Mouse (Mus musculus) embryo, embryonic 10.5 days (tissue): ENCODE results near the gene Ndufs3.
A peak's percentile ranks its signal among the peaks of the same experiment; 100 is the strongest.

Source experiments
- DNase-seq: peaks from one replicate; pipeline ENCODE4 v3.0.0-alpha.2; 2015; ENCODE audit warnings: low spot score

The Ndufs3 gene

DNA sequence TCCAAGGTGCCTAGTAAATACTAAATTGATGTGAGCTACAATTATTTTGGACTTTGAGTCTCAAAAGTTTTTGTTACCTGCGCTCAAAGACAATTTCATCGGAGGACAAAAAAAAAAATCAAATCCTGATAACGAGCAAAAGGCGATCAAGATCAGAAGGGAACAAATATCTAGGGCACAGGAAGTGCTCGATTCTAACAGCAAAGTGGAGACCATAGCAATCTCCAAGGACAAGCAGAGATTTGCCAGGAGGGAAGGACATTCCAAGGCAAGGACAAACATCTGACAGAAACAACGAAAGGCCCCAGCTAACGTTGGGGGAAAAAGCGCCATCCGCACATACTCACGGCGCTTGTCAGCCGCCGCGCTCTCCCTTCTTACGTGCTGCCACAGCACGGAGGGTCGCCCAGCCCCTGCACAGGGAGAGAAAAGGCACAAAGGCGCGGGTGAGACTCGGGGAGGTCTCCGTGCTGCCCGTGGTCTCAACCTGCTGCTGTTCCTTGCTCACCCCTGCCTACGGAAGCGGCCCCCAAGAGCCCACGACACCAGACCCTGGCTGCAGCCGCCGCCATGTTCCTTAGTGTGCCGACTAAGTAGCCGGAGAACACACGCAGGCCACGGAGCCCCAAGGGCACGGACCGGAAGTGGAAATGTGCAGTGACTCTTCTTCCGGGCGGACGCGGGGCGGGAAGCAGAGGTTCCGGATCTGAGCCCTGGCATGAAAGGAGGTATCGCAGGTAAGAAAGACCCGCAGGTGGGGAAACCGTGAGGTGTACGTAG, at the start of gene Ndufs3, which contains the start of gene Kbtbd4:
Ndufs3 (minus strand) TSS at position 752 of the 780 bp plus-strand sequence.
Kbtbd4 (plus strand) TSS at position 665 of the 780 bp plus-strand sequence.
- peak; percentile 97 for DNase-seq

DNA sequence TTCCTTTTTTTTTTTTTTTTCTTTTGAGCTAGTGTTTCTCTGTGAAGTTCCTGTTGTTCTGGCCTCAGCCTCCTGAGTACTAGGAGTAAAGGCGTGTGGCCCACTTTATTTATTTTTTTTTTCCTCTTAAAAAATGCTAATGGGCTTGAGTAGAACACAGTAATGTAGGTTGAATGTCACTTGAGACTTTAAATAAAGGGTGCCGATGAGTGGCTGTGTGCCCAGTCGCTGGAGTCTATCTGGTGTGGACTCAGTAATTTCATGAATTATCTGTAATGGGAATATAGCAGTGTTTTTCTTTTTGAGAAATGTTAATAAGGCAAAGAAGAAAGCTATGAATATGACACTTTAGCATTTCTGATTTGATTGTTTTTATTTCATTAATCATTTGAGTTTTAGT, 48.8 kb upstream of the Ndufs3 start:
- DNase-seq = no peak

DNA sequence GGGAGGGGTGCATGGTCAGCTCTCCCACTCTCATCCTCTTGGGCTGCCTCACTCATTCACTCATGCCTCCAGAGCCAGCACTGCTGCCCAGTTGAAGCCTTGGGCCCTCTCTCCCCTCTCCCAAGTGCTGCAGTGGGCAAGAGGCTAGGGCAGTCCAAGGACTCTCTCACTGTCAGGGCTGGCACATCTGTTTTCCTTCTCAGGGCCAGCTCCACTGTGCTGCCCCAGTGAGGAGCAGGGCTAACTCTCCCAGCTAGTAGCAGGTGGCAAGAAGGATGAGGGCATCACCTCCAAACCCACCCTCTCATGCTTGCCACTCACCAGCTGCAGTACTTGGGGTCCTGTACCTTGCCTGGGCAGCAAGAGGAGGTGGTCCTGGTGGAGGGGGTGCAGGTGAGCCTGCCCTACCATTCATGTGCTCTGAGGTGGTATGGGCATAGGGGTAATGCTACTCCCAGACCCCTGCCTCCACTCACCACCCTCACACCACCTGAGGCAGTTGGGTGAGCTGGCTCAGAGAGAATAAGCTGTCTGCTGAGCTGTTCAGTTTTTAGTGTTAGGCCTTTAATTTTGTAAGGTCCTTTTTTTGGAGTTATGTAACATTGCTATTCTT, 46.1 kb upstream of the Ndufs3 start:
- no peak for DNase-seq

DNA sequence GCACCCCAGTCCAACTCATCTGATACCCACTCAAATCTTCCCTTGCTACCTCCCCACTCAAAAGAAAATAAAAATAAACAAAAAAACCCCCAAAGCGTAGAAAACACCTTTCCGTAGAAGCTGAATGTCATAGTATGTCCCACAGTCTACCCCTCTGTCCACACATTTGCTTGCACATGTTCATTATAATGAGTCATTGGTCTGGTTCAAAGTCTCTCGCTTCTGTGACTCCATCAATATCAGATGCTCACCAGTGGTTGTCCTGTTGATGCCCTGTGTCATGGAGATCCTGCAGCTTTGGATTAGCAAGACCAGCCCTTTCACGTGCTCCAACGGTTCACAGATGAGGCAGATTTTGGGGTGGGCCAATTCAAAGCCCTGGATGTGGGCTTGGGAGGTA, 45.5 kb upstream of the Ndufs3 start:
- no peak for DNase-seq

DNA sequence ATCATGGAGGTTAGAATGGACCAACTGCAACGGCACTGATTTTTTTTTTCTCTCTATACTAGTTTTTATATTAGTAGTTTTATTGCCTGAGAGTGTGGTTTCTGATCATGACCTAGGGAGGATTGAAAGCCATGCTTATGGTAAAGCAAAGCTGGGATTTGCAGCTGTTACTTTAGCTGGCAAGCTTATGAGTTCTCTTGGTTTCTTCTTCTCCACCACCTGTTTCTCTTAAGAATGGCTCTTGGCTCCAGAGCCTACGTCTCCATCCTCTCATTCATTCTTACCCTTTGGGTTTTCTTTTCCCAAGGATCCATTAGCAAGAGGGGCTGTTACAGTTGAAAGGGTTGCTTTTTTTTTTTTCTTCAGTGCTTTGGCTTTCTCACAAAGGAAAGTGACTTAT, 37.1 kb upstream of the Ndufs3 start:
- DNase-seq = no peak

DNA sequence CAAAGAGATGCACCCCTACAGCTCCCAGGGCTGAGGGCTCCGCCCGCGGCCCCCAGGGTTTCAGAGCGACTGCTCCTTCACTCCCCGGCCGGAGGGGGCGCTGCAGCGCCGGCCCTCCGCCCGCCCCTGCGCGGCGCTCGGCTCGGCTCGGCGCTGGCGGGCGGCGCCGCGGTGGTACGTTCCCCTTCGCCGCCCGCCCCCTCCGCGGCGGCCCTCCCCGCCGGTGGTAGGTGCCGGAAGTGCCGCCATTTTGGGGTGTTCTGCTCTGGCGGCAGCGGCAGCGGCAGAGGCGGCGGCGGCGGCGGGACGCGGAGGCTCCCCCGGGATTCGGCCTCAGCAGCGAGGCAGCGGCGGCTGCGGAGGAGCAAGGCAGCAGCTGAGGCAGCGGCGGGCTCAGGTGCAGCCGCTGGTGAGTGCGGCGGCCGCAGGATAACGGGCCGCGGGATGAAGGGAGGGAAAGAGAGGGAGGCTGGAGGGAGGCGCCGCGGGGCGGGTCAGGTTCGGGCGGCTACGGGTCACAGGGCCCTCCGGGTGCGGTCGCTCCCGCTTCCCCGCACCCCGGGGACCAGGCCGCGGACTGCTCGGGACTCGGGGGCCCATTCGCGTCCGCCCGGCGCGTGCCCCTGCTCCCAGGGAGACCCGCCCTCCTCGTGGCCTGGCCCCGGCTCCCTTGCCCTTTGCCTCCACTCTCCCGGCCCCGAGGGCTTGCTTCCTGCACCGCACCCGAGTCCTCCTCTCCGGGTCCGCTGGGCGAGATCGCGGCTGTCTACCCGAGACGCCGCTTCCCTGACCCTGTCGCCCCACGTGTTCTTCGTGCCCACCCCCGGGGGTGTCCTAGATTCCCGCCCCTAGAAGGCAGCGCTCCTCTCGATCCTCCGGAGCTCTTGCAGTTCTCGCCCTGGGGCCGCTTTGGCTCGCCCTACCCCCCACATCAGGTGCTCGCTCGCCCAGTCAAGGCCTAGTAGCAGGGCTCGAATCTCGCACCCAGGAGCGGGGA, 35.9 kb upstream of the Ndufs3 start, which contains the start of gene Celf1:
Celf1 (plus strand) TSS at position 150 of the 997 bp plus-strand sequence.
- DNase-seq = peak; percentile 93

DNA sequence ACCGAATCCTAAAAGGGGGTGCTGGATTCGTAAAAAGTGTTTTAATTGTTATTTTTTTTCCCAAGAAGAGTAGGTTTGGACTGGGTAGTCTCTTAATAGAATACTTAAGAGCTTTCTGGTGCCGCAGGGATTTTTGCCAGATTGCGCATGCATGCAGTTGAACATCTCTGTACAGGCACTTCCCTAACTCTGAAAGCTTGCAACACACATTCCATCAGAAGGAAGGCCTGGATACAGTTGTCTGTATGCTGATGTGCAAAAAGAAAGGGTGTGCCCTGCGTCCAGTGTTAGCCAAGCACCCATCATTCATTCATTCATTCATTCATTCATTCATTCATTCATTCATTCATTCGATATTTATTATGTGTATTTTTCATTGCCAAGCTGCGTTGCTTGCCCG, 35.1 kb upstream of the Ndufs3 start:
- DNase-seq = no peak

DNA sequence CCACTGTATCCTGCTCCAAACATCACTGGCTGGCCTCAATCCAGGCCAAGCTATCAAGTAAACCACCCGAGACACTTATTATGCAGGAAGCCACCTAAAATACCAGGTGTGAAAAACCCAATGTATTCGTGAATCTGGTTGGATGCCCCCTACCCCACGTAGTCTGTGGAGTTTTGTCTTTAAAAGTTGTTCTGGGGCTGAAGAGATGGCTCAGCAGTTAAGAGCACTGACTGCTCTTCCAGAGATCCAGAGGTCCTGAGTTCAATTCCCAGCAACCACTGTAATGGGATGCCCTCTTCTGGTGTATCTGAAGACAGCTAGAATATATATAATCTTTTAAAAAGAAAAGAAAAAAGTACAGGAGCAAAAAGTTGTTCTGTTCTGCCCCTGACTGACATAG, 33.7 kb upstream of the Ndufs3 start:
- DNase-seq = no peak

DNA sequence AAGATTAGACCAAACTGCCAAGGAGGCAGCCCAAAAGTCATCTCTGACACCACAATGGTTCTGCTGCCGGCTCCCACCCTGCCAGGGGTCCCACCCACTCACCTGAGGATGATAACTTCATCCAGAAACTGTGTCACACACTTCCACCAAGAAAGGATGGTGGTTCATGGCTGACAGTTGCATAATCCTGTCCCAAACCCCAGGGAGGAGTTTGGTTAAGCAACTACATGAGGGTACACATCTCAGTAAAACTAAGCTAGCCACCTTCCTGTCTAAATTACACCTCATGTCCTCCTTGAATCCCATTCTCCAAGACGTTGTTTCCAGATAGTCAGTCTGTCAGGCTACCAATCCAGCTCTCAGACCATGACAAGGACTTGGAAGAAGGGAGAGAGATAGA, 27.6 kb upstream of the Ndufs3 start:
- no peak for DNase-seq

DNA sequence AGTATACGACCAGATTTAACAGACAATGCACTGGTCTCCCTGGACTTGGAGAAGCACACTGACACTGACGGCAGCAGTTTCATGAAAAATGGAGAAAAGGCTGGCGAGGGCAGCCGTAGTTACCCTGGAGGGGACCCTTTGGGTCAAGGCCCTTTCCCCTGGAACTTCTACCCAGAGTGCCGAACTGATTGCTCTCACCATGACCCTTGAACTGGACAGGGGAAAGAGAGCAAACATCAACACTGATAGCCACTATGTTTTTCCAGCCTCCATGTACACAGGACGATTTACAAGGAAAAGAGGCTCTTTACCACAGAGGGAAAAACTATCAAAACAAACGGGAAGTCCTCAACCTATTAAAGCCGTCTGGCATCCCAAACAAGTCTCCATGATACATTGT, 27.2 kb upstream of the Ndufs3 start:
- no peak for DNase-seq

DNA sequence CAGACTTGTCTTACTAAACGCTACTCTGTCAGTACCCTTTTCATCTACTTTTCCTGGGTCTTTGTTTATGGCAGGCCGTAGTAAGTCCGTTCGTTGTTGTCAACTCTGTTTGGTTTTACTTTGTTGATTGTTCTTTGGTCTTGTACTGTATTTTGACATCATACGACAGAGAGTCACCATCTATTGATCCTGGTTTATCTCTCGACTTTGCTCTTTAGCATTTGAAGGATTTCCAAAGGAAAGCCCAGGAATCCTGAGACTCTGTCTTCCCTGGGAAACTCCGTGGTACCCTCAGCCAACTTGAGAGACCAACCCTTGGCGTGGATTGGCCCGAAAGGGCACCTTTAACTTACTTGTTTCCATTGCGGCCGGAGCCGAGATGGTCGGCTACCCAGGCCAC, 23.9 kb upstream of the Ndufs3 start:
- no peak for DNase-seq

DNA sequence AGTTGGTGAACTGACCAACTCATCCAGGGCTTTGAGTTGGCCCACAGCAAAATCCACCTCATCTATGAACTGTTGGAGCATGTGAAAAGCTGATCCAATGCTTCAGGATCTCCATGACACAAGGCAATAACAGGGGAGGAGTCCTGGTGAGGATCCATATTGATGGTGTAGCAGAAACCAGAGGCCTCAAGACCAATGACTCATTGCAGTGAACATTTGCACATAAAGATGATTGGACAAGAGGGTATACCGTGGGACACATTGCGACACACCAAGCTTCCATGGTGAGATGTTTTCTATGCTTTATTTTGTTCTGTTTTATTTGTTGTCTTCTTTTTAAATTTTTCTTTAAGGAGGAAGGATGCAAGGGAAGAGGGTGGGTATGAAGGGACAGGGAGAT, 18.0 kb upstream of the Ndufs3 start:
- no peak for DNase-seq

DNA sequence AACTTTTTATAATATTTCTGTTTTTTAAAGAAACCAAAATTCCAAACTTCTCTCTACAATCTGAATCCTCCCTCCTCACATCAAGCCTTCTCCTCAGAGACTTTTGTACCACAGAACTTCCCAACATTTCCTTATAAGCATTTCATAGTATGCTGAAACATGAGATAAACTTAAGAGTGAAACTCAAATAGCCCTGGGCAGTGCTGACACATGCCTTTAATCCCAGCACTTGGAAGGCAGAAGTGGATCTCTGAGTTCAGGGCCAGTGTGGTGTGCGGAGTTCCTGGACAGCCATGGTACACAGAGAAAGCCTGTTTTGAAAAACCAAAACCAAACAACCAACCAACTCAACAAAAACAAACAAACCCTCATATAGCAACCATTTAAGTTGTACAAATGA, 16.6 kb upstream of the Ndufs3 start:
- no peak for DNase-seq

DNA sequence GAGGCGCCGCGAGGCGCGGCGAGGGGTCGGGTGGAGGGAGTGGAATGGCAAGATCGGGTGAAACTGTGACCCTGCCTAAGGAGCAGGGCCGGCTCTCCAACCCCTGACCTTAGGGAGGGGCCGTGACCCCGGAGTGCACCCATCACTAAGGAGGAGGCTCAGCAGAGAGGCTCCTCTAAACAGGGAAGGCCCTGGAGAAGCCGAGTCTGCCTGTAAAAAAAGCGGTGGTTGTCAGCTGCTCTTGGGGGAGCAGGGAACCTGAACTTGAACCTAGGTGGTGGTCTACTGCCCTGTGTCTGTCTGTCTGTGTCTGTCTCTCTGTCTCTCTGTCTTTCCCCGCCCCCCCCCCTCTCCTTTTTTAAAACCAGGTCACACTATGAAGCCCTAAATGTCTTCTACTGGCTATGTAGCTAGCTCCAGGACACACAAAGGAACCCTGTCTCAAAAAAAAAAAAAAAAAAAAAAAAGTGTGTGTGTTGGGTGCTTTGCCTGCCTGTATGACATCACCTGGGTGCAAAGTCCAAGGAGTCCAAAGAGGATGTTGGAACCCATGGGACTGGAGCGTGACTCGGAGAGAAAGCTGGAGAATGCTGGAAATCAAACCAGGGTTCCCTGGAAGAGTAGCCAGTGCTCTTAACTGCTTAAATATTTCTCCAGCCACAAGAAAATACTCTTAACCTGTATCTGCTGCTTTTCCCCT, 13.5 kb upstream of the Ndufs3 start:
- DNase-seq = peak; percentile 78

DNA sequence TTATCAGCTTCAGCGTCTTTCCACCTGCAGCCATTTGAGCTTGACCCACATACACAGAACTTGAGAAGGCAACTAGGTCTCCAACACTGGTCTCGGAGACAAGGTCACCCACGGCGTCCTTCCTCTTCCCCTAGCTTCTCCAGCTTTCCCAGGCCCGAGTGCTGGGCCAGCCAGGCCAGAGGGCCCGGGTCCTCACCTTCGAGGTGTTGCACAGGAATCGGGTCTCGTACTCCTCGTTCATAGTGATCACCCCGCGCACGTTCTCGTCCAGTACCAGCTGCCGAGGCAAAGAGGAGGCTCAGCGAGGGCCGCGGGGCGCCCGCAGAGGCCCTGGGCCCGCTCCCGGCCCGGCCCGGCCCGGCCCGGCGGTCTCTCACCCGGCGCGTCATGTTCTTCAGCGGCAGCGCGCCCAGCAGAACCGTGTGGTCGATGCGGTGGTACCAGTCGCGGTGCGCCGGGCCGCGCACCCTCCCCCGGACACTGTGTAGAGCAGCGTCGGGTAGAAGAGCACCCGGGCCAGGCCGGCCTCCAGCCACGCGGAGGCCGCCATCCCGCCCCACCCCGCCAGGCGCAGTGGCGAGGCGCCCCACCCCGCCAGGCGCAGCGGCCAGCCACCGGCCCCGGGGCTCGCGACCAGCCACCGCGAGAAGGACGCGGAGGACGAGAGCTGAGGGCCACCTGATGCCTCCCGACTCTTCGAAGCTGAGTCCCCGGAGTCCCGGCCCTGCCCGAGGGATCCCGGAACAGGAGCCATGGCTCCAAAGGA, 12.8 kb upstream of the Ndufs3 start:
- DNase-seq = peak; percentile 71

DNA sequence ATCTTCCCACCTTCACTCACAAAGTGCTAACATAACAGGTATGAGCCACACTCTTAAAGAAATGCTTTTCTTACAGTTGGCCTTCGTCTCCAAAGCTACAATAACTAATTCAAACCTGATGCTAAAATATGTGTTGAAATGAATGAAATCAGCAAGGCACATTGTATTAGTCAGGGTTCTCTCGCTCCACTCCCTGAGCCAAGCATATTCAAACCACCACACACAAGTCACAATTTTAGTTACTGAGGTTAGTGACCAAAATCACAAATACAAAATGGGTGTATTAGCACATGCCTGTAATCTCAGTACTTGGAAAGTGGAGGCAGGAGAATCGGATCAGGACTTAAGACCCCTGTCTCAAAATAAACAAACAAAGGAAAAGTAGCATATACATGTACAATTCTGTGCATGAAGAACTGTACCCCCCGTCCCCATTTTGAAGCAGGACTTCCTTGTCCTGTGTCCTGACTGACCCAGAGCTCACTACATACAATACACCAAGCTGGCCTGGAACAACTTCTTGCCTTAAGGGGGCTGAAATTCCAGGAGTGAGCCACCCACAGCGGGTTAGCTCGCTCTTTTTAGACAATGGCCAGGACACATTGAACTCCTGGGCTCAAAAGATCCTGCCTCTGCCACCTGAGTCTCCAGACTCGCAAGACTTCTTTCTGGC, 12.1 kb upstream of the Ndufs3 start:
- DNase-seq = no peak

DNA sequence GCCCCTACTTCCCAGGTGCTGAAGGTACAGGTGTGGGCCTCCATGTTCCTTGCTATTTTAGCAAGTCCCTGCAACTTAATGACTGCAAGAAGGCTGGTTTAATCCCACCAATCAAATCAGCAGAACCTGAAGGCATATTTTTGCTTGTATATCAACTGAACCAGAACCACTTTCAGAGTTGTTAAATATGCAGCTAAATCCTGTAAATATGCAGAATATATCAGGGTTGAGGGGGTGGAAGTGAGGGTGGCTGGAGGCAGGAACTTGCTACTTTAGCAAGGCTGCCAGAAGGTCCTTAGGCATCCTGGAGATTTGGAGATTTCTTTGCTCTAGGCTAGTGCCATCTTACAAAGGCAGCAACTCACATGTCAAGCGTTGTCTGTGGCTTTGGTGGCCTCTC, 10.9 kb upstream of the Ndufs3 start:
- DNase-seq = no peak

DNA sequence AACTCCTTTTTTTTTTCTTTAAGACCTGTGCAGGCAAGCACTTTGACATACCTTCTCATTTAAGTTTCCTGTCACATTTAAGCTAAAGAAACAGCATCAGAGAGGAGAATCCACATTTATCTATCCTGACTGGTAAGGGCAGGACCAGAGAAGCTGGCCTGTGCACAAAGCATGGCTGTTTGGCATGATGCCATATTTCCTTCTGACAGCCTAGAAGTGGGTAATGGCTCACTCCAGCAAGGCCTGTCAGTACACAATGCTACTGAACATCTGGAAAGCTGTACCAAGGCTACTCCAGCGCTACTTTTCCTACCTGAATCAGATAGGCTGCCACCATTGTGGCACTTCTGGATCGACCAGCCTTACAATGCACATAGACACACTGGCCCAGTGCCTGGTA, 9.0 kb upstream of the Ndufs3 start:
- no peak for DNase-seq

DNA sequence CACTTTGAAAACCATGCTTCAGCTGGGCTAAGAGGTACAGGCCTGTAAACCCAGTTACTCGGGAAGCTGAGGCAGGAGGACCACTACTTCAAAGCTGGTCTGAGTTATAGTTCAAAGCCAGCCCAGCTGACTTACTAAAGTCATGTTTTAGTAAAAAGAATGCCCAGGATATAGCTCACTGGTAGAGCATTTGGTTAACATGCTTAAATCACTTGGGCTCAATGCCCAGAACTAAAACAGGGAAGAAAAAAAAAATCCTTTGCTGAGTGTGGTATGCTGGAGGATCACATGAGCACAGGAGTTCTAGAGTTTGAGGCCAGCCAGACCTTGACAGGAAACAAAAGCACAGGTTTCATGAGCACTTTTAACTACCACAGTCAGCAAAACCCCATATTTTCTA, 7.0 kb upstream of the Ndufs3 start:
- DNase-seq = no peak

DNA sequence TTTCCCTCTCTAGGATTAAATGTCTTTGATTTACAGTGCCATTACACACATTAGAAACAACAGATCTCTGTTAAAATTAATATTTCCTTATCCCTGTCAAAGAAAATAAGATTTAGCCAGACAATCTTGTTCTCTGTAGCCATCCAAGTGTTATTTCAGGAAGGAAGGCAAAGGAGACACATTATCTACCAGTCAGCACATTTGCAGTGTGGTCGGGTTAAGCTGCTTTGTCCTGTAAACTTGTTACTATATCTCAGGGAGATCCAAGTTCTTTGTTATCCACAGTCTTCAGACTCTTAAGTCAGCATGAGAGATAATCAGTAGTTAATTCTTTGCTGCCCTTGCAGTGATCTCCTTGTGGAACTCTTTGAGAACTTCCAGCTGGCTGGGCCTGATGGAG, 6.2 kb upstream of the Ndufs3 start:
- DNase-seq = no peak

DNA sequence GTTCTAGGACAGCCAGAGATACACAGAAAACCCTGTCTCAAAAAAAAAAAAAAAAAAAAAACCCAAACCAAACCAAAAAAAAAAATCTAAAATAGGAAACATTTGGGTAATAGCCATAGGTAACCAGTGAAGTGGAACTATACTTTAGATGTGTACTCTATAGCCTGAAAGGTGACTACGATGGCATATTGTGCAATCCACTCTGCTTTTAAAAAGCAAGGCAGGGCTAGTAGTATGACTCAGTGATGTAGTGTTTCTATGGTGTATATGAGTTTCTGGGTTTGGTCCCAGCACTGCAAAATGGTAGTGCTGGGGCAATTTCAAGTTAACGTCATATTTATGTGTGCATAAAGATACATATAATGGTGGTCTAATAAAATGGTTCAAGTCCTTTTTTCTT, 2.1 kb upstream of the Ndufs3 start:
- DNase-seq = no peak
